Mouse (Mus musculus): ENCODE data around the gene Dynlt1b.
"Not testable (repeated sequence)": the region's sequence is repeated elsewhere in the genome, so short reads cannot be mapped to it uniquely, and the experiment has no call there.

The Dynlt1b gene

GRCm38 (mm10) chr17:6461083-6461595 is 31.2 kb downstream of the Dynlt1b start:
- DNase-seq (ENCODE audit: low read depth, low spot score), result not testable (repeated sequence)

- not testable (repeated sequence) for DNase-seq (ENCODE audit: low read depth, low spot score)
Observed at GRCm38 (mm10) chr17:6465735-6466134, 35.8 kb downstream of the Dynlt1b start.

GRCm38 (mm10) chr17:6467638-6468461 is 37.9 kb downstream of the Dynlt1b start:
- not testable (repeated sequence) for DNase-seq (ENCODE audit: low read depth, low spot score)

GRCm38 (mm10) chr17:6470031-6470430 is 40.1 kb downstream of the Dynlt1b start:
- not testable (repeated sequence) for DNase-seq (ENCODE audit: low read depth, low spot score)

- not testable (repeated sequence) for DNase-seq (ENCODE audit: low read depth, low spot score)
Observed at GRCm38 (mm10) chr17:6470671-6471070, 40.8 kb downstream of the Dynlt1b start.

- not testable (repeated sequence) for DNase-seq (ENCODE audit: low read depth, low spot score)
Observed at GRCm38 (mm10) chr17:6475270-6475669, 45.4 kb downstream of the Dynlt1b start.

GRCm38 (mm10) chr17:6475913-6476312 is 46.0 kb downstream of the Dynlt1b start:
- not testable (repeated sequence) for DNase-seq (ENCODE audit: low read depth, low spot score)

GRCm38 (mm10) chr17:6476495-6476947 is 46.6 kb downstream of the Dynlt1b start:
- DNase-seq (ENCODE audit: low read depth, low spot score), result peak; percentile 69

- peak; percentile 49 for DNase-seq (ENCODE audit: low read depth, low spot score)
Observed at GRCm38 (mm10) chr17:6477026-6477425, 47.1 kb downstream of the Dynlt1b start.

GRCm38 (mm10) chr17:6480855-6481589 is 51.1 kb downstream of the Dynlt1b start:
- DNase-seq (ENCODE audit: low read depth, low spot score), result not testable (repeated sequence)

- DNase-seq (ENCODE audit: low read depth, low spot score), result not testable (repeated sequence)
Observed at GRCm38 (mm10) chr17:6481590-6481963, 51.7 kb downstream of the Dynlt1b start.

- not testable (repeated sequence) for DNase-seq (ENCODE audit: low read depth, low spot score)
Observed at GRCm38 (mm10) chr17:6482248-6482647, 52.3 kb downstream of the Dynlt1b start.
